Mouse (Mus musculus): ENCODE measurements around the gene Rsph9. TPM values are rescaled to one million over a fixed set of nuclear protein-coding genes. Genes with fewer than 3 reads are reported as not detected.

Gene Rsph9
- polyA plus RNA-seq, 1 experiment from 2014 or later: 14.6 TPM

DNA sequence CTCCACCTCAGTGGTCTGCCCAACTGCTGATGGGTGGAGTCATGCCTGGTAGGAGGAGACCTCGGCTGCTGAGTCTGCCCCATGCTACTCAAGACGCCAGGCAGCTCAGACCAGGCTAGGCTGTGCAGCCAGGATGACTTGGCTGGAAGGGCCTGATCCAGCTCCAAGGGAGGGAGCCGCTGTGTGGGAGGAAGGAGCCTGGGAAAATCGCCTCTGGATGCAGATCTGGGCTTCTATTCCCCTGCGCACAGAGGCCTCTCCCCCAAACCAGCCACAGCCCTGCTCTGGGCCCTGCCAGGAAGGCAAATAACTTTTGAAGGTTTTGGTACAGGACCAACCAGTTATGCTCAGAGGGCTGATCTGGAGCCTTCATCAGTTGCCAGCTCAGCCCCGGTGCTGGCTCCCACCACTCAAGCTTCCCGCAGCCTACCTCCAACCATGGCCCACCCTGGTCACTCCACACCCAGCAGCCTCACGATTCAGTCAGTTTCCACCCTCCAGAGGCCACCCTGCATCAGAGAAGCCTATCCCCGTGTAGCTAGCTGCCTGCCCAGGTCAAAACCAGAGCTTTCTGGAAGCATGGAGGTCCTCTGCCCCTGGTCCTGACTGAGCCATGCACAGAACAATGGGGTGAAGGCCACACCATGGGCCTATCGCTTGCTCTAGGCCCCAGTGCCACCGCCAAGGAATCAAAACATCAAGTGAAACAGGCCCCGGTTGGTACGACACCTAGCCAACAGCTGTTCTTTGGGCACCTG is 14.1 kb downstream of the Rsph9 start:
- no peak overlapping the region for H3K27ac ChIP-seq (ENCODE audit: low read depth)
- DNase-seq (ENCODE audit: low spot score): no peak
- 76% methylated on average over 13 of the region's 13 CpGs for WGBS

DNA sequence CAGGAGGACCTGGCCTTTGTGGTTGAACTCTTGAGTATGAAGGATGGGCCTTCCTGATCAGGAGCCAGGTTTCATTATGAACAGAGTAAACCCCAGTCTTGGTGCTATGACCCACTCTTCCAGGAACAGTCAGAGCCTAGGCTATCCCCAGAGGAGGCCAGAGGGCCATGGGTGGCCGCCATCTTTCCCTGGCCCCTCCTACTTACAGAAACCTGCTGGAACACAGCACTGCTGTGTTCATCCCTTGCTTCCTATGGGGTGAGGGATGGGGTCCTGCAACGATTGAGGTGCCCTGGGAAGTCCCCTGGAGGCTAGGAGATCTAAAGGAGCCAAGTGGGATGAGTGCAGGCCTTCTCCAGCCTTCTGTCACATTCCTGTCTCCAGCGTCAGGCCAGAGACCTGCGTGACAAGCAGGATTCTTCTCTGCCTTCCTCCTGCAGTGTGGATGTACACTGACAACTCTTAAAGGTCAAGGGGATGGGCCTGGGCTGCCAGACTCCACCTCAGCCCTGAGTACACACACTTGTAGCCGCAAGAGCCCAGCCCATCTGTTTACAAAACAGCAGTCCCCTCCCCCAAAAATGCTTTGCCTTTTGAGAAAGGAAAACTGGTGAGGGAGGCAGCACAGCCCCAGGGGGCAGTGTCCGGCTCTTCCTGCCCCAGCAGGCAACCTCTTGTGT is 16.1 kb downstream of the Rsph9 start:
- H3K27me3 ChIP-seq (replicated peaks; ENCODE audit: control insufficient read depth, insufficient read depth, low read length): no peaks in the 10 kb centered on the region
- H3K4me3 ChIP-seq (ENCODE audit: low read depth, low read length): no peak overlapping the region
- 73% methylated on average over 6 of the region's 6 CpGs for WGBS
- no peak for DNase-seq (ENCODE audit: low spot score)
- H3K9ac ChIP-seq (ENCODE audit: low read length): no peak overlapping the region
- no peaks in the 10 kb centered on the region for H3K4me1 ChIP-seq (replicated peaks; ENCODE audit: control insufficient read depth, insufficient read depth, low read length)
- H3K4me2 ChIP-seq (ENCODE audit: low read length): no peak overlapping the region
- ATAC-seq (replicated peaks; ENCODE audit: low FRiP score, low TSS enrichment, low read depth): no peak
- H3K27ac ChIP-seq (ENCODE audit: low read depth): no peak overlapping the region
- peaks cover 76% of the 10 kb centered on the region for H3K36me3 ChIP-seq (ENCODE audit: control insufficient read depth, insufficient read depth, low read length)
- H3K9me3 ChIP-seq (ENCODE audit: control insufficient read depth, low read length): no peaks in the 10 kb centered on the region

More for the DNA sequence above, 14.1 kb downstream of the Rsph9 start:
- Histone ChIP-seq H3K27me3 (replicated peaks; ENCODE audit: control insufficient read depth, insufficient read depth, low read length) (no peaks in the 10 kb centered on the region), H3K4me1 (replicated peaks; ENCODE audit: control insufficient read depth, insufficient read depth, low read length) (no peaks in the 10 kb centered on the region), H3K36me3 (ENCODE audit: control insufficient read depth, insufficient read depth, low read length) (peaks cover 57% of the 10 kb centered on the region), H3K4me2 (ENCODE audit: low read length) (no peak overlapping the region), H3K4me3 (ENCODE audit: low read depth, low read length) (no peak overlapping the region), H3K9me3 (ENCODE audit: control insufficient read depth, low read length) (no peaks in the 10 kb centered on the region), H3K9ac (ENCODE audit: low read length) (no peak overlapping the region)
- no peak for ATAC-seq (replicated peaks; ENCODE audit: low FRiP score, low TSS enrichment, low read depth)

DNA sequence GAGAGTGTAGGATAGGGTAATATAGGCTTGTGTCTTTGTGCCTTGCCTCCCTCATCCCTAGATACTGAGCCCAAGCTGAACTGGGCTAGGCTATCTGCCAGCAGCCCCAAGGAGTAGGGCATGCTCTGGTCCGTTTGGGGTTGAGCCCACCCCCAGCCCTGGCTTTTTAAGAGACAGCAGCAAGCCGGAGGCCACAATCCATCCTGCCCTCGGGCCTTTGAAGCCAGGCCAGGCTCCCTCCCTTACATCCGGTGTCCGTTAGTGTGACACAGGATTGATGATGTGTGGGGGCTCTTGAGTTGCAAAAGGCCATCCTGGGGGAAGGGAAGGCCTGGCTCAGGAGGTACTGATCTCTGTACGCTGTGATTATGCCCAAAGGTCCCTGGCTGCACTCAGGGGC is 17.4 kb downstream of the Rsph9 start:
- Histone ChIP-seq H3K4me3 (ENCODE audit: low read depth, low read length) (no peak overlapping the region), H3K27ac (ENCODE audit: low read depth) (no peak overlapping the region), H3K4me1 (replicated peaks; ENCODE audit: control insufficient read depth, insufficient read depth, low read length) (no peaks in the 10 kb centered on the region), H3K9me3 (ENCODE audit: control insufficient read depth, low read length) (no peaks in the 10 kb centered on the region), H3K27me3 (replicated peaks; ENCODE audit: control insufficient read depth, insufficient read depth, low read length) (no peaks in the 10 kb centered on the region), H3K4me2 (ENCODE audit: low read length) (no peak overlapping the region), H3K36me3 (ENCODE audit: control insufficient read depth, insufficient read depth, low read length) (peaks cover 88% of the 10 kb centered on the region), H3K9ac (ENCODE audit: low read length) (no peak overlapping the region)
- 59% methylated on average over 6 of the region's 6 CpGs for WGBS
- DNase-seq (ENCODE audit: low spot score): no peak
- no peak for ATAC-seq (replicated peaks; ENCODE audit: low FRiP score, low TSS enrichment, low read depth)

GRCm38 (mm10) chr17:46123953-46124700 is 19.9 kb downstream of the Rsph9 start:
- Histone ChIP-seq H3K36me3 (ENCODE audit: control insufficient read depth, insufficient read depth, low read length) (peaks cover 89% of the 10 kb centered on the region), H3K4me2 (ENCODE audit: low read length) (no peak overlapping the region), H3K27ac (ENCODE audit: low read depth) (no peak overlapping the region), H3K9ac (ENCODE audit: low read length) (no peak overlapping the region), H3K27me3 (replicated peaks; ENCODE audit: control insufficient read depth, insufficient read depth, low read length) (no peaks in the 10 kb centered on the region), H3K4me3 (ENCODE audit: low read depth, low read length) (no peak overlapping the region), H3K4me1 (replicated peaks; ENCODE audit: control insufficient read depth, insufficient read depth, low read length) (no peaks in the 10 kb centered on the region), H3K9me3 (ENCODE audit: control insufficient read depth, low read length) (no peaks in the 10 kb centered on the region)
- 92% methylated on average over 12 of the region's 12 CpGs for WGBS
- ATAC-seq (replicated peaks; ENCODE audit: low FRiP score, low TSS enrichment, low read depth) (no peak), DNase-seq (ENCODE audit: low spot score) (no peak)

- no peaks in the 10 kb centered on the region for H3K27me3 ChIP-seq (replicated peaks; ENCODE audit: control insufficient read depth, insufficient read depth, low read length)
- H3K4me2 ChIP-seq (ENCODE audit: low read length): no peak overlapping the region
- 95% methylated on average over 4 of the region's 4 CpGs for WGBS
- H3K4me3 ChIP-seq (ENCODE audit: low read depth, low read length): no peak overlapping the region
- H3K27ac ChIP-seq (ENCODE audit: low read depth): no peak overlapping the region
- H3K36me3 ChIP-seq (ENCODE audit: control insufficient read depth, insufficient read depth, low read length): peaks cover 89% of the 10 kb centered on the region
- no peaks in the 10 kb centered on the region for H3K9me3 ChIP-seq (ENCODE audit: control insufficient read depth, low read length)
- no peaks in the 10 kb centered on the region for H3K4me1 ChIP-seq (replicated peaks; ENCODE audit: control insufficient read depth, insufficient read depth, low read length)
- H3K9ac ChIP-seq (ENCODE audit: low read length): no peak overlapping the region
- ATAC-seq (replicated peaks; ENCODE audit: low FRiP score, low TSS enrichment, low read depth) (no peak), DNase-seq (ENCODE audit: low spot score) (no peak)
These were observed 20.7 kb downstream of the Rsph9 start for GRCm38 (mm10) chr17:46123285-46123684.

DNA sequence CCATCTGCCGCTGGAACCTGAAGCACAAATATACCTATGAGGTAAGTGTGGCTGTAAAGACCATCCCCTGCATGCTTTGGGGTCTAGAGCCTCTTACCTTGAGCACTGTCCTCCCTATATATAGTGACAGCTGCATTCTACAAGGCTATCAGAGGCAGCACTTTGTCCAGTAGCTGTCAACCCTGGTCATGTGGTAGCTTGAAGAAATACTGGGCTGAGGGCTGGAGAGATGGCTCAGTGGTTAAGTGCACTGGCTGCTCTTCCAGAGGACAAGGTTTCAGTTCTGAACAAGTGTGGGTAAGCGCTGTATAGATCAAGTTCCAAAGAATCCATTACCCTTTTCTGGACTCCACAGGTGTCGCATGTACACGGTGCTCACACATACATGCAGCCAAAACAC is 21.2 kb downstream of the Rsph9 start:
- no peak overlapping the region for H3K4me2 ChIP-seq (ENCODE audit: low read length)
- ATAC-seq (replicated peaks; ENCODE audit: low FRiP score, low TSS enrichment, low read depth) (no peak), DNase-seq (ENCODE audit: low spot score) (no peak)
- no peaks in the 10 kb centered on the region for H3K4me1 ChIP-seq (replicated peaks; ENCODE audit: control insufficient read depth, insufficient read depth, low read length)
- H3K9me3 ChIP-seq (ENCODE audit: control insufficient read depth, low read length): no peaks in the 10 kb centered on the region
- H3K36me3 ChIP-seq (ENCODE audit: control insufficient read depth, insufficient read depth, low read length): peaks cover 89% of the 10 kb centered on the region
- H3K9ac ChIP-seq (ENCODE audit: low read length): no peak overlapping the region
- no peak overlapping the region for H3K4me3 ChIP-seq (ENCODE audit: low read depth, low read length)
- no peaks in the 10 kb centered on the region for H3K27me3 ChIP-seq (replicated peaks; ENCODE audit: control insufficient read depth, insufficient read depth, low read length)
- no peak overlapping the region for H3K27ac ChIP-seq (ENCODE audit: low read depth)
- WGBS: 97% methylated on average over 4 of the region's 4 CpGs

- Histone ChIP-seq H3K27me3 (replicated peaks; ENCODE audit: control insufficient read depth, insufficient read depth, low read length) (no peaks in the 10 kb centered on the region), H3K4me1 (replicated peaks; ENCODE audit: control insufficient read depth, insufficient read depth, low read length) (peaks cover 6% of the 10 kb centered on the region; the same call in 1 of the 2 replicates), H3K9me3 (ENCODE audit: control insufficient read depth, low read length) (no peaks in the 10 kb centered on the region), H3K4me2 (ENCODE audit: low read length) (no peak overlapping the region), H3K4me3 (ENCODE audit: low read depth, low read length) (no peak overlapping the region), H3K36me3 (ENCODE audit: control insufficient read depth, insufficient read depth, low read length) (peaks cover 59% of the 10 kb centered on the region), H3K9ac (ENCODE audit: low read length) (no peak overlapping the region), H3K27ac (ENCODE audit: low read depth) (no peak overlapping the region)
- WGBS: 92% methylated on average over 10 of the region's 10 CpGs
- DNase-seq (ENCODE audit: low spot score) (no peak), ATAC-seq (replicated peaks; ENCODE audit: low FRiP score, low TSS enrichment, low read depth) (no peak)
These were observed 24.4 kb downstream of the Rsph9 start for GRCm38 (mm10) chr17:46119641-46120040.

DNA sequence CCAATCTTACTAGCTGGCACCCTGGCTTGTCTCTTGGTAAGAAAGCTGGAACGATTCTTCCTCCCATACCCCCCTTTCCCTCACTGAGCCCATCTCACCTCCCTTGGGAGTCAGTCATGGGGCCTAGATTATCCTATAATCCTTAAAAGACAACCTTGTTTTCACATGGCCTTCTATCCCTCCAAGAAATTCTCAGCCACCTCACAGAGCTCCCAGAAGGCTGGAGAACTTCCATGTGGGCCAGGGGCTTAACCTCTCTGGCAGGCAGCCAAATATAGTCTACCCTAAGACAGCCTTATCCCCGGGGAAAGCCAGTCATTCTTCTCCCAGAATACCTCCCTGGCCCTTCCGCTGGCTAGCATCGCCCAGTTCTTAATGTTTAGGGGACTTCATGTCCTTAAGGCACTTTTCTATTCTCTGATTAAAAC is 25.6 kb downstream of the Rsph9 start:
- no peaks in the 10 kb centered on the region for H3K9me3 ChIP-seq (ENCODE audit: control insufficient read depth, low read length)
- ATAC-seq (replicated peaks; ENCODE audit: low FRiP score, low TSS enrichment, low read depth) (no peak), DNase-seq (ENCODE audit: low spot score) (no peak)
- H3K27ac ChIP-seq (ENCODE audit: low read depth): no peak overlapping the region
- H3K4me2 ChIP-seq (ENCODE audit: low read length): no peak overlapping the region
- H3K27me3 ChIP-seq (replicated peaks; ENCODE audit: control insufficient read depth, insufficient read depth, low read length): no peaks in the 10 kb centered on the region
- 67% methylated on average over 4 of the region's 4 CpGs for WGBS
- peaks cover 51% of the 10 kb centered on the region for H3K36me3 ChIP-seq (ENCODE audit: control insufficient read depth, insufficient read depth, low read length)
- no peak overlapping the region for H3K4me3 ChIP-seq (ENCODE audit: low read depth, low read length)
- peaks cover 6% of the 10 kb centered on the region; the same call in 1 of the 2 replicates for H3K4me1 ChIP-seq (replicated peaks; ENCODE audit: control insufficient read depth, insufficient read depth, low read length)
- no peak overlapping the region for H3K9ac ChIP-seq (ENCODE audit: low read length)
